Mouse (Mus musculus) E14TG2a.4 (cell line): ENCODE measurements around the gene Wnt2.

Experiments used
- CTCF ChIP-seq: conservative IDR thresholded peaks from 2 replicates; pipeline ENCODE4 v1.5.1; 2014; ENCODE audit warnings: low read length
- NANOG ChIP-seq: IDR thresholded peaks from 2 replicates; pipeline ENCODE4 v1.6.1; 2014; ENCODE audit warnings: borderline replicate concordance, low read length, mixed read lengths

GRCm38 (mm10) chr6:17977165-17977564, 53.2 kb downstream of the Wnt2 start:
- no peak for TF ChIP-seq CTCF
- no peak for TF ChIP-seq NANOG
